Mouse (Mus musculus) forebrain, embryonic 11.5 days (tissue): ENCODE measurements around the gene Tpra1. TPM values are rescaled to one million over a fixed set of nuclear protein-coding genes. Genes with fewer than 3 reads are reported as not detected.
A peak's percentile ranks its signal among the peaks of the same experiment; 100 is the strongest.

ENCODE experiments used
- ATAC-seq: fragments of 200-750 bp; cut with Nextera tagmentation; replicated peaks from 2 replicates; pipeline ENCODE4 v1.8.0; 2017; ENCODE audit warnings: moderate TSS enrichment; ENCODE audit not compliant: low FRiP score
- DNase-seq: peaks from one replicate; pipeline ENCODE4 v3.0.0-alpha.2; 2017; ENCODE audit warnings: low spot score
- H3K27ac ChIP-seq: fragments of 300-500 bp; sonication (generic); 2 replicates; pipeline ENCODE4 v1.5.1; 2014; ENCODE audit warnings: low read depth, low read length
- H3K27me3 ChIP-seq: fragments of 300-500 bp; sonication (generic); 2 replicates; pipeline ENCODE4 v1.6.1; 2014; ENCODE audit warnings: mild to moderate bottlenecking, low read length, mixed read lengths; ENCODE audit not compliant: control insufficient read depth, insufficient read depth
- H3K36me3 ChIP-seq: fragments of 300-500 bp; sonication (generic); 2 replicates; pipeline ENCODE4 v1.6.1; 2014; ENCODE audit warnings: mild to moderate bottlenecking, low read length, moderate library complexity, mixed read lengths; ENCODE audit not compliant: control insufficient read depth, insufficient read depth
- H3K4me1 ChIP-seq: fragments of 300-500 bp; sonication (generic); replicated peaks from 2 replicates; pipeline ENCODE4 v1.6.1; 2014; ENCODE audit warnings: low read length, mixed read lengths; ENCODE audit not compliant: control insufficient read depth, insufficient read depth
- H3K4me2 ChIP-seq: fragments of 300-500 bp; sonication (generic); 2 replicates; pipeline ENCODE4 v1.6.1; 2014; ENCODE audit warnings: low read depth, mild to moderate bottlenecking, low read length, moderate library complexity, mixed read lengths; ENCODE audit not compliant: severe bottlenecking
- H3K4me3 ChIP-seq: fragments of 300-500 bp; sonication (generic); 2 replicates; pipeline ENCODE4 v1.5.1; 2014; ENCODE audit warnings: low read depth, low read length
- H3K9ac ChIP-seq: fragments of 300-500 bp; sonication (generic); 2 replicates; pipeline ENCODE4 v1.6.1; 2014; ENCODE audit warnings: low read length
- H3K9me3 ChIP-seq: fragments of 300-500 bp; sonication (generic); 2 replicates; pipeline ENCODE4 v1.6.1; 2016; ENCODE audit warnings: low read length, mixed read lengths; ENCODE audit not compliant: control insufficient read depth
- WGBS: fragments of 180-500 bp; shearing (Covaris S2); extraction: QIAGEN DNeasy Blood & Tissue Kit; methylation state at CpG from one replicate; pipeline ENCODE4 v1.1.7; 2014; 5-methylcytosine and 5-hydroxymethylcytosine counted together
- polyA plus RNA-seq: library from polyadenylated mRNA; unstranded; fragments of >200 nt; fragmentation: Nextera tagmentation; extraction: Ambion mirVana; gene quantifications from 2 replicates; pipeline ENCODE4 v1.2.1, GENCODE M21; 2014

Tpra1 gene
- polyA plus RNA-seq, 1 experiment from 2014 or later = 40.7 TPM

- no peak overlapping the region for H3K27ac ChIP-seq
Measured at GRCm38 (mm10) chr6:88897246-88897645, 4.8 kb upstream of the Tpra1 start.

GRCm38 (mm10) chr6:88898534-88899048 is 3.5 kb upstream of the Tpra1 start, which contains the start of gene Mcm2:
Mcm2 (minus strand) TSS chr6:88898780.
- peak within 1 kb of the TSS; percentile 73 for H3K9ac ChIP-seq
- peak; percentile 98 for DNase-seq
- peak within 1 kb of the TSS; percentile 46 for H3K27ac ChIP-seq
- under 1% methylated on average over 33 of the region's 33 CpGs for WGBS
- H3K4me1 ChIP-seq = peaks cover 19% of the 10 kb centered on the region
- H3K9me3 ChIP-seq = no peaks in the 10 kb centered on the region
- H3K27me3 ChIP-seq = no peaks in the 10 kb centered on the region
- peak; percentile 82 for ATAC-seq
- H3K4me3 ChIP-seq = peak within 1 kb of the TSS; percentile 50
- peaks cover 18% of the 10 kb centered on the region for H3K36me3 ChIP-seq
- peak within 1 kb of the TSS; percentile 63 for H3K4me2 ChIP-seq

More at GRCm38 (mm10) chr6:88897246-88897645, 4.8 kb upstream of the Tpra1 start:
- WGBS = 78% methylated on average over 7 of the region's 7 CpGs
- ATAC-seq (no peak), DNase-seq (no peak)
- H3K4me2 ChIP-seq = peak overlapping the region; percentile 63
- H3K4me3 ChIP-seq = peak overlapping the region; percentile 50
- peaks cover 15% of the 10 kb centered on the region for H3K4me1 ChIP-seq
- H3K9me3 ChIP-seq = no peaks in the 10 kb centered on the region
- peak overlapping the region; percentile 33; the same call in 1 of the 2 replicates for H3K9ac ChIP-seq
- H3K27me3 ChIP-seq = no peaks in the 10 kb centered on the region
- peaks cover 25% of the 10 kb centered on the region for H3K36me3 ChIP-seq

- Histone ChIP-seq H3K9me3 (no peaks in the 10 kb centered on the region), H3K27me3 (no peaks in the 10 kb centered on the region), H3K9ac (no peak overlapping the region), H3K36me3 (peaks cover 17% of the 10 kb centered on the region), H3K4me1 (peaks cover 19% of the 10 kb centered on the region), H3K27ac (no peak overlapping the region), H3K4me3 (no peak overlapping the region), H3K4me2 (no peak overlapping the region)
- no peak for ATAC-seq
- 60% methylated on average over 4 of the region's 4 CpGs for WGBS
- no peak for DNase-seq
Measured at GRCm38 (mm10) chr6:88899086-88899485, 3.0 kb upstream of the Tpra1 start.

DNA sequence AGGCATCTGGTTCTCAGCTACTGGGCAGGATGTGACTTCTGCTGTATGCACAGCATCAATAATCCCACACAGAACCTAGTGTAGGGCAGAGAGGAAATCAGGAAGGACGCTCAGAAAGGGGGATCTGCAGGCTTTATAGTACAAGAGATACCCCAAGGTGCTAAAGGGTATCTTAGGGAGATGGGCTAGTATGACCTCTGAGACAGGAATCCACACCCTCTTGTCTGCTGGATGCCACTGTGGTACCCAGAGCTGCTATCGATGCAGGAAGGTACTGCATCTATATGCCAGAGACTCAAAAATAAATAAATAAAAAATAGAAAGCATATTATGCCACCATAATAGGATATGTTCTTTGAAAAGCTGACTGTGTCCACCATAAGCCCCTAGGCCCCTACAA is 2.4 kb upstream of the Tpra1 start:
- no peak for ATAC-seq
- no peaks in the 10 kb centered on the region for H3K9me3 ChIP-seq
- WGBS = 90% methylated on average over 2 of the region's 2 CpGs
- no peak overlapping the region for H3K4me3 ChIP-seq
- no peak overlapping the region for H3K9ac ChIP-seq
- H3K4me1 ChIP-seq = peaks cover 19% of the 10 kb centered on the region
- no peaks in the 10 kb centered on the region for H3K27me3 ChIP-seq
- H3K36me3 ChIP-seq = peaks cover 11% of the 10 kb centered on the region; the same call in 1 of the 2 replicates
- no peak overlapping the region for H3K4me2 ChIP-seq
- no peak overlapping the region for H3K27ac ChIP-seq
- DNase-seq = no peak

- Histone ChIP-seq H3K9me3 (no peaks in the 10 kb centered on the region), H3K4me1 (peaks cover 18% of the 10 kb centered on the region), H3K27ac (0 out of 2 replicates have a peak overlapping the region, but pooled peaks have one; percentile 20), H3K27me3 (no peaks in the 10 kb centered on the region), H3K9ac (peak overlapping the region; percentile 67), H3K4me2 (peak overlapping the region; percentile 95), H3K4me3 (peak overlapping the region; percentile 72), H3K36me3 (no peaks in the 10 kb centered on the region)
- ATAC-seq (0 out of 2 replicates have a peak, but pooled peaks have one; percentile 0), DNase-seq (no peak)
- WGBS = 8% methylated on average over 5 of the region's 5 CpGs
Measured at GRCm38 (mm10) chr6:88901471-88901870, 580 bp upstream of the Tpra1 start.

DNA sequence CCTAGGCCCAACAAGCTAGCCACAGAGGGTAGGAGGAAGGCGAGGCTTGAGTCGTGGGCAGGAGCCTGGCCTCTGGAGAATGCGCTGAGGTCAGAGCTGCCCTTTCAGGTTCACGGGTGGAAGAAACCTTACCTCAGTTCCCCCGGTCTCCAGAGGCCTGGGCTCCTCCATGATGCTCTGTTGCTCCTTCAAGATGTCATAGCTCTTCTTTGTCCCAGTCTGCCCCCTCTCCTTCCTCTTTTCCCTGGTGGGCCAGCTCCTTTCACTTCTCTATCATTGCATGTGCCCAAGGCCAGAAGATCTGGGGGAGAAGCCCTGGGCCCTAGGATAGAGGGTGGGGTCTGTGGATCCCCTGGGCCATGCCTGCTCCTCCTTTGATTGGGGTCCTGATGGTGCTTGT is 1.7 kb downstream of the Tpra1 start:
- Histone ChIP-seq H3K4me1 (peaks cover 15% of the 10 kb centered on the region; the same call in 1 of the 2 replicates), H3K4me3 (no peak overlapping the region)
- ATAC-seq = no peak

GRCm38 (mm10) chr6:88904456-88904974 is 2.5 kb downstream of the Tpra1 start:
- H3K27ac ChIP-seq = no peak overlapping the region
- H3K4me3 ChIP-seq = no peak overlapping the region
- H3K27me3 ChIP-seq = no peaks in the 10 kb centered on the region
- no peaks in the 10 kb centered on the region for H3K9me3 ChIP-seq
- no peak for DNase-seq
- WGBS = 94% methylated on average over 4 of the region's 4 CpGs
- ATAC-seq = no peak
- H3K36me3 ChIP-seq = no peaks in the 10 kb centered on the region
- H3K9ac ChIP-seq = no peak overlapping the region
- H3K4me2 ChIP-seq = no peak overlapping the region
- peaks cover 15% of the 10 kb centered on the region; the same call in 1 of the 2 replicates for H3K4me1 ChIP-seq

More for the DNA sequence above, 1.7 kb downstream of the Tpra1 start:
- H3K36me3 ChIP-seq = no peaks in the 10 kb centered on the region
- H3K9me3 ChIP-seq = no peaks in the 10 kb centered on the region
- 81% methylated on average over 5 of the region's 5 CpGs for WGBS
- no peaks in the 10 kb centered on the region for H3K27me3 ChIP-seq
- H3K9ac ChIP-seq = no peak overlapping the region
- no peak overlapping the region for H3K27ac ChIP-seq
- DNase-seq = no peak
- H3K4me2 ChIP-seq = peak overlapping the region; percentile 80; the same call in 1 of the 2 replicates

DNA sequence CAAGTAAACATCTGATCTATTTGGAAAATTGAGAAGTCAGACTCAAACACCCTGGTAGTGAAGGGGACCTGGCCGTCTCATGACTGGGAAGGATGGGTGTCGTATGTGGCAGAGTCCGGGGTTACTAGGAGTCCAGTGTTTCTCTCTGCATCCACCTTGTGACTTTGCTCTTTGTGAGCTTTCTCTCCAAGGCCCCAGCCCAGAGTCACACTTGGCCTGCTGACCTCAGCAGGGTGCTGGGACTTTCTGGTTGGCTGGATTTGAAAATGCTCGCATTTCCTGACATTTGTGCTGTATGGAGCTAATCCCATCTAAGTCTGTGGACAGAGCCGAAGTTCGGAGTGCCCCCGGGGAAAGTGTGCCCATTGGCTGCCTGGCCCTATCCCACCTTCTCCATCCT is 3.0 kb downstream of the Tpra1 start:
- Histone ChIP-seq H3K4me3 (no peak overlapping the region), H3K4me1 (peaks cover 15% of the 10 kb centered on the region; the same call in 1 of the 2 replicates), H3K9ac (no peak overlapping the region), H3K36me3 (no peaks in the 10 kb centered on the region), H3K9me3 (no peaks in the 10 kb centered on the region), H3K27me3 (no peaks in the 10 kb centered on the region), H3K4me2 (no peak overlapping the region), H3K27ac (no peak overlapping the region)
- DNase-seq (no peak), ATAC-seq (no peak)
- WGBS = 78% methylated on average over 7 of the region's 7 CpGs
